Mouse (Mus musculus) midbrain, postnatal 0 days (tissue): ENCODE results near the gene Ska3. TPM values are rescaled to one million over a fixed set of nuclear protein-coding genes. Genes with fewer than 3 reads are reported as not detected.

Source experiments
- ATAC-seq: fragments of 200-750 bp; cut with Nextera tagmentation; 2 replicates; pipeline ENCODE4 v1.8.0; 2017; ENCODE audit warnings: moderate number of reproducible peaks, mild to moderate bottlenecking, moderate TSS enrichment, moderate library complexity; ENCODE audit not compliant: low FRiP score
- DNase-seq: peaks from one replicate; pipeline ENCODE4 v3.0.0-alpha.2; 2015; ENCODE audit warnings: low spot score
- H3K27ac ChIP-seq: fragments of 300-500 bp; sonication (generic); 2 replicates; pipeline ENCODE4 v1.5.1; 2014; ENCODE audit warnings: low read depth, mild to moderate bottlenecking, low read length, mixed read lengths
- H3K27me3 ChIP-seq: fragments of 300-500 bp; sonication (generic); 2 replicates; pipeline ENCODE4 v1.6.1; 2014; ENCODE audit warnings: low read length, control low read depth, mixed read lengths; ENCODE audit not compliant: insufficient read depth
- H3K36me3 ChIP-seq: fragments of 300-500 bp; sonication (generic); 2 replicates; pipeline ENCODE4 v1.6.1; 2014; ENCODE audit warnings: low read length, control low read depth, mixed read lengths; ENCODE audit not compliant: insufficient read depth
- H3K4me1 ChIP-seq: fragments of 300-500 bp; sonication (generic); 2 replicates; pipeline ENCODE4 v1.6.1; 2014; ENCODE audit warnings: mild to moderate bottlenecking, control low read depth, antibody characterized with exemption, low read length, mixed read lengths; ENCODE audit not compliant: insufficient read depth
- H3K4me2 ChIP-seq: fragments of 300-500 bp; sonication (generic); 2 replicates; pipeline ENCODE4 v1.6.1; 2014; ENCODE audit warnings: low read depth, mild to moderate bottlenecking, low read length, mixed read lengths; ENCODE audit not compliant: poor library complexity, severe bottlenecking
- H3K4me3 ChIP-seq: fragments of 300-500 bp; sonication (generic); 2 replicates; pipeline ENCODE4 v1.5.1; 2014; ENCODE audit warnings: low read depth, mild to moderate bottlenecking, low read length, moderate library complexity
- H3K9ac ChIP-seq: fragments of 300-500 bp; sonication (generic); replicated peaks from 2 replicates; pipeline ENCODE4 v1.6.1; 2014; ENCODE audit warnings: mild to moderate bottlenecking, low read length, moderate library complexity, mixed read lengths; ENCODE audit not compliant: poor library complexity, severe bottlenecking
- H3K9me3 ChIP-seq: fragments of 300-500 bp; sonication (generic); 2 replicates; pipeline ENCODE4 v1.6.1; 2016; ENCODE audit warnings: low read length, control low read depth
- CTCF ChIP-seq: IDR thresholded peaks from 2 replicates; pipeline ENCODE4 v1.5.1; 2016; ENCODE audit warnings: antibody characterized with exemption, mild to moderate bottlenecking
- WGBS: fragments of 180-500 bp; shearing (Covaris S2); extraction: QIAGEN DNeasy Blood & Tissue Kit; methylation state at CpG from one replicate; pipeline ENCODE4 v1.1.7; 2014; 5-methylcytosine and 5-hydroxymethylcytosine counted together
- microRNA-seq: library from miRNA; unstranded; fragments of <30 nt; microRNA quantifications from one replicate; pipeline ENCODE4, GENCODE M21; 2016; ENCODE audit warnings: borderline number of aligned reads
- polyA plus RNA-seq: library from polyadenylated mRNA; unstranded; fragments of >200 nt; fragmentation: Nextera tagmentation; extraction: Ambion mirVana; gene quantifications from 2 replicates; pipeline ENCODE4 v1.2.1, GENCODE M21; 2015
- total RNA-seq: library from RNA; depleted of rRNA; stranded (reverse); fragments of >200 nt; gene quantifications from 2 replicates; pipeline ENCODE4 v1.2.3, GENCODE M21; 2014; rRNA removed

Gene Ska3
- total and polyA plus RNA-seq, 2 experiments from 2014 or later, result 4.2 TPM

- H3K4me1 ChIP-seq, result no peaks in the 10 kb centered on the region
- no peak for ATAC-seq
- no peaks in the 10 kb centered on the region for H3K27me3 ChIP-seq
- no peaks in the 10 kb centered on the region for H3K36me3 ChIP-seq
- TF ChIP-seq CTCF, result no peak
- H3K4me2 ChIP-seq, result no peak overlapping the region
- no peak overlapping the region for H3K27ac ChIP-seq
- no peak overlapping the region for H3K4me3 ChIP-seq
- 80% methylated on average over 2 of the region's 2 CpGs for whole genome bisulfite sequencing
- H3K9me3 ChIP-seq, result no peaks in the 10 kb centered on the region
- no peak for DNase-seq
- H3K9ac ChIP-seq, result no peak overlapping the region
These were observed 36.7 kb downstream of the Ska3 start for GRCm38 (mm10) chr14:57789311-57789710.

- no peaks in the 10 kb centered on the region for H3K9me3 ChIP-seq
- DNase-seq (no peak), ATAC-seq (no peak)
- TF ChIP-seq CTCF, result no peak
- H3K4me1 ChIP-seq, result no peaks in the 10 kb centered on the region
- H3K36me3 ChIP-seq, result no peaks in the 10 kb centered on the region
- H3K9ac ChIP-seq, result no peak overlapping the region
- H3K27me3 ChIP-seq, result no peaks in the 10 kb centered on the region
- H3K27ac ChIP-seq, result no peak overlapping the region
- no peak overlapping the region for H3K4me3 ChIP-seq
- 75% methylated on average over 4 of the region's 4 CpGs for WGBS
- H3K4me2 ChIP-seq, result no peak overlapping the region
These were observed 38.6 kb downstream of the Ska3 start for GRCm38 (mm10) chr14:57787406-57787805.

GRCm38 (mm10) chr14:57772157-57772815 is 53.7 kb downstream of the Ska3 start:
- no peaks in the 10 kb centered on the region for H3K36me3 ChIP-seq
- H3K4me2 ChIP-seq, result no peak overlapping the region
- TF ChIP-seq CTCF, result no peak
- no peak for DNase-seq
- H3K4me1 ChIP-seq, result no peaks in the 10 kb centered on the region
- H3K9ac ChIP-seq, result no peak overlapping the region
- H3K27ac ChIP-seq, result no peak overlapping the region
- WGBS, result 82% methylated on average over 6 of the region's 6 CpGs
- no peak overlapping the region for H3K4me3 ChIP-seq
- H3K27me3 ChIP-seq, result no peaks in the 10 kb centered on the region
- H3K9me3 ChIP-seq, result no peaks in the 10 kb centered on the region
- no peak for ATAC-seq

- no peaks in the 10 kb centered on the region for H3K9me3 ChIP-seq
- no peak overlapping the region for H3K9ac ChIP-seq
- H3K4me3 ChIP-seq, result no peak overlapping the region
- DNase-seq, result no peak
- H3K27me3 ChIP-seq, result no peaks in the 10 kb centered on the region
- H3K36me3 ChIP-seq, result no peaks in the 10 kb centered on the region
- no peak overlapping the region for H3K27ac ChIP-seq
- 95% methylated on average over 5 of the region's 5 CpGs for WGBS
- no peaks in the 10 kb centered on the region for H3K4me1 ChIP-seq
- TF ChIP-seq CTCF, result no peak
- no peak for ATAC-seq
- H3K4me2 ChIP-seq, result no peak overlapping the region
These were observed 56.9 kb downstream of the Ska3 start for GRCm38 (mm10) chr14:57769102-57769501.

- H3K4me1 ChIP-seq, result no peaks in the 10 kb centered on the region
- no peak overlapping the region for H3K27ac ChIP-seq
- H3K36me3 ChIP-seq, result no peaks in the 10 kb centered on the region
- H3K9ac ChIP-seq, result no peak overlapping the region
- DNase-seq (no peak), ATAC-seq (no peak)
- H3K9me3 ChIP-seq, result no peaks in the 10 kb centered on the region
- H3K4me3 ChIP-seq, result no peak overlapping the region
- no peaks in the 10 kb centered on the region for H3K27me3 ChIP-seq
- H3K4me2 ChIP-seq, result no peak overlapping the region
- TF ChIP-seq CTCF, result no peak
- 43% methylated on average over 10 of the region's 10 CpGs for WGBS
These were observed 65.3 kb downstream of the Ska3 start for GRCm38 (mm10) chr14:57760447-57761412.

- no peaks in the 10 kb centered on the region for H3K4me1 ChIP-seq
- ATAC-seq (no peak), DNase-seq (no peak)
- no peak within 1 kb of the TSS for H3K4me3 ChIP-seq
- 86% methylated on average over 4 of the region's 4 CpGs for WGBS
- H3K4me2 ChIP-seq, result no peak within 1 kb of the TSS
- no peaks in the 10 kb centered on the region for H3K27me3 ChIP-seq
- H3K27ac ChIP-seq, result no peak within 1 kb of the TSS
- H3K36me3 ChIP-seq, result no peaks in the 10 kb centered on the region
- no peak within 1 kb of the TSS for H3K9ac ChIP-seq
- no peak for TF ChIP-seq CTCF
- no peaks in the 10 kb centered on the region for H3K9me3 ChIP-seq
These were observed 67.7 kb downstream of the Ska3 start, which contains the start of gene Lats2 for GRCm38 (mm10) chr14:57758237-57758636. TSS of gene Lats2 (minus strand) at chr14:57758388.

Small RNA genes lying within 50 kb of the gene (microRNA-seq; reads per million reads assigned to microRNA genes)
- gene Mir3077, result not detected

Other genes with a start within 250 kb of the Ska3 start
- 11.3 and 19.4 TPM in 2 replicates for gene Xpo4, start 160.8 kb downstream of the Ska3 start, total RNA-seq
- 6.7 and 11.7 TPM in 2 replicates for gene Xpo4, start 160.8 kb downstream of the Ska3 start, polyA plus RNA-seq
- not detected in 2 replicates for gene Gm49361, start 80.1 kb downstream of the Ska3 start, total RNA-seq
- not detected in 2 replicates for gene Gm49361, start 80.1 kb downstream of the Ska3 start, polyA plus RNA-seq
- gene Lats2, start 67.8 kb downstream of the Ska3 start, total RNA-seq, result 7.7 and 8.4 TPM in 2 replicates
- 3.1 and 3.8 TPM in 2 replicates for gene Lats2, start 67.8 kb downstream of the Ska3 start, polyA plus RNA-seq
- gene Sap18, start 28.0 kb downstream of the Ska3 start, total RNA-seq, result 11.4 and 36.9 TPM in 2 replicates
- 22.4 and 26.8 TPM in 2 replicates for gene Sap18, start 28.0 kb downstream of the Ska3 start, polyA plus RNA-seq
- 45.4 and 48.3 TPM in 2 replicates for gene Mrpl57, start within 50 bp of the Ska3 start, total RNA-seq
- 205 and 218 TPM in 2 replicates for gene Mrpl57, start within 50 bp of the Ska3 start, polyA plus RNA-seq
- 21.5 and 37.3 TPM in 2 replicates for gene Zdhhc20, start 64.1 kb upstream of the Ska3 start, total RNA-seq
- 25.6 and 33.2 TPM in 2 replicates for gene Zdhhc20, start 64.1 kb upstream of the Ska3 start, polyA plus RNA-seq
- 50.8 and 59.5 TPM in 2 replicates for gene Micu2, start 173.1 kb upstream of the Ska3 start, total RNA-seq
- gene Micu2, start 173.1 kb upstream of the Ska3 start, polyA plus RNA-seq, result 70.7 and 71.6 TPM in 2 replicates
- 7.4 and 7.9 TPM in 2 replicates for gene Fgf9, start 244.4 kb upstream of the Ska3 start, total RNA-seq
- gene Fgf9, start 244.4 kb upstream of the Ska3 start, polyA plus RNA-seq, result 17.7 and 17.8 TPM in 2 replicates